Mouse (Mus musculus): ENCODE results near the gene Ptch2. TPM values are rescaled to one million over a fixed set of nuclear protein-coding genes. Genes with fewer than 3 reads are reported as not detected.
A peak's percentile ranks its signal among the peaks of the same experiment; 100 is the strongest.

The Ptch2 gene
- total and polyA plus RNA-seq, 3 experiments, result 0.38 TPM; not detected in 2

DNA sequence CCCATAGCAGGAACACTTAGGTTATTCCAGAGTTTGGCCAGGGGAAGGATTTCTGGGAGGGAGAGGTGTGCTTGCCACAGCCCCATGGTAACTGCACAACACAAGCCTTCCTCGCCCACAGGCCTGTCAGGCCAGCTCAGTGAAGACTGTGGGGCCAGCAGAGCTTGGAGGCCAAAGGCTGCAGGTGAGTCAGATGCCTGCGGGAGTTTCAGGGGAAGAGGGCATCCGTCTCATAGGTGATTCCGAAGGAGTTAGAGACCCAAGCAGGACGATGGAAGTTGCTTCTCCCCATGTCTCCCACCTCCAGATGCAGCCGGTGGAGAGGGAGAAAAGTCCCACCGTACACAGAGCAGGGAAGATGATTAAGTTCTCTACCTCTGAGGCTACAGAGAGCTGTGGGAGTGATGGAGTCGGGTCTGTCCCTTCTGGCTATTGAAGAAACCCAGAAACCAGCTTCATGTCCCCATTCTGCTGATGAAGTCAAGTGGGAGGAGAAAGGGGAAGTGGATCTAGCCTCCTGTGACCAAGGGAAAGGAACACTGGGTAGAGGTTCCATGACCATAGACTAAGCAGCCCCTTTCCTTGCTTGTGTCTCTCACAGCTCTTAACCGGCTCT, 30.9 kb downstream of the Ptch2 start, which contains the start of gene Tctex1d4:
TSS of gene Tctex1d4 (plus strand) at position 120 of the 616 bp plus-strand sequence.
- Histone ChIP-seq H3K4me1 (ENCODE audit: insufficient read depth, low read depth, low read length) (peaks cover 63% of the 10 kb centered on the region), H3K27me3 (ENCODE audit: insufficient read depth, low read length) (peaks cover under 1% of the 10 kb centered on the region; the same call in 1 of the 2 replicates), H3K36me3 (replicated peaks) (peaks cover 57% of the 10 kb centered on the region), H3K9me3 (replicated peaks) (no peaks in the 10 kb centered on the region), H3K4me3 (ENCODE audit: low read depth, low read length) (peak within 1 kb of the TSS; percentile 58; the same call in 1 of the 2 replicates)
- no peak for ATAC-seq (ENCODE audit: extremely low read depth, insufficient number of reproducible peaks, low FRiP score, poor library complexity, severe bottlenecking)
- peak; percentile 48 for DNase-seq (ENCODE audit: low spot score)
- no peak for TF ChIP-seq CTCF (IDR thresholded peaks at IDR 0.05; ENCODE audit: low read depth, low read length)

DNA sequence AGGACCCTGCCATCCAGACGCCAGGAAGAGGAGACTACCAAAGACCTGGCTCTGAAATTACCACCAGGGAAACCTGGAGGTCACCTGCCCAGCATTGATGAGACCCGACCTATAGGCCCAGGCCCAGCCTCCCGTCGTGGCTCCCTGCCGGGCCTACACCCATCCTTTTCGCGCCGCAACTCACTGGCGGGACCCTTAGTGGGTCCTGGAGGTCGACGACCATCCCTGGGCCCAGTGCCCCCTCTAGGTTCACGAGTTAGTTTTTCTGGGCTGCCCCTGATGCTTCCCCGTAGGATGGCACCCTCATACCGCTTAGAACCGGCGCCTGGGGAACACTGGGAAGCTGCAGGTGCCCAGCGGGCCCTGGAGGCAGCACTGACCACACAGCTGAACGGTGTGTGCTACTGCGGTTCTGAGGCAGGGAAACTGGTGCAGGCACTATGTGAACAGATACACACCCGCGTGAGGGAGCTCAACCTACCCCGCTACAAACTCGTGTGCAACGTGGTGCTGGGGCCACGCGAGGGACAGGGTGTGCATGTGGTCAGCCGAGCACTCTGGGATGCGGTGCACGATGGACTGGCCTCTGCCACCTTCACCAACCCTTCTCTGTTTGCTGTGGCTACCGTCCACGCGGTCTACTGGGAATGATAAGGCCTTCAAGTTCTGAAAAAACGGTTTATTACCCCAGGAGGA, 32.3 kb downstream of the Ptch2 start:
- no peaks in the 10 kb centered on the region for H3K9me3 ChIP-seq (replicated peaks)
- ATAC-seq (ENCODE audit: extremely low read depth, insufficient number of reproducible peaks, low FRiP score, poor library complexity, severe bottlenecking) (no peak), DNase-seq (ENCODE audit: low spot score) (no peak)
- peaks cover 7% of the 10 kb centered on the region; the same call in 1 of the 2 replicates for H3K27me3 ChIP-seq (ENCODE audit: insufficient read depth, low read length)
- no peak overlapping the region for H3K4me3 ChIP-seq (ENCODE audit: low read depth, low read length)
- H3K36me3 ChIP-seq (replicated peaks), result peaks cover 60% of the 10 kb centered on the region
- TF ChIP-seq GATA1 (IDR thresholded peaks at IDR 0.05; ENCODE audit: borderline replicate concordance, low read length) (no peak), CTCF (IDR thresholded peaks at IDR 0.05; ENCODE audit: low read depth, low read length) (no peak), POLR2AphosphoS5 (IDR thresholded peaks at IDR 0.05; ENCODE audit: insufficient replicate concordance, low read depth, low read length) (no peak), GATA2 (IDR thresholded peaks at IDR 0.05; ENCODE audit: borderline replicate concordance, low read depth, low read length) (no peak), TAL1 (conservative IDR thresholded peaks at IDR 0.05; ENCODE audit: low read depth, low read length) (no peak)
- peaks cover 75% of the 10 kb centered on the region for H3K4me1 ChIP-seq (ENCODE audit: insufficient read depth, low read depth, low read length)

DNA sequence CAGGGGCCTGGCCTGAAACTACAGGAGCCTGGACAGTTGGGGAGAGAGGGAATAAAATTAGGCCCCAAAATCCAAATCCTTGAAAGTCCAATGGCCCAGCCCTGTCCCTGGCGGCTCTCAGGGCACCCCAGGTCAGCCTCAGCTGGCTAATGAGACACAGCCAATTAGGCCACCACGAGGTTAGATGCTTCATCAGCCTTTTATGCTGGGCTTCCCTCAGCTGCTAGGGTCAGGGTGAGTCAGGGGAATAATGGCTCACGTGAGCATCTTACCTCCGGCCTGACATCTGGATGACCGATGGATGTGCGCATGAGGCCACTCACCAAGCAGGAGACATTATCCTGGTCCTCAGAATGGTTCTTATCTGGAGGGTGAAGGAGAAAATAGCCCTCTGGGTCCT, 34.9 kb downstream of the Ptch2 start:
- DNase-seq (ENCODE audit: low spot score) (no peak), ATAC-seq (ENCODE audit: extremely low read depth, insufficient number of reproducible peaks, low FRiP score, poor library complexity, severe bottlenecking) (no peak)
- Histone ChIP-seq H3K27me3 (ENCODE audit: insufficient read depth, low read length) (peaks cover 11% of the 10 kb centered on the region; the same call in 1 of the 2 replicates), H3K4me1 (ENCODE audit: insufficient read depth, low read depth, low read length) (peaks cover 71% of the 10 kb centered on the region), H3K9me3 (replicated peaks) (no peaks in the 10 kb centered on the region), H3K36me3 (replicated peaks) (peaks cover 60% of the 10 kb centered on the region), H3K4me3 (ENCODE audit: low read depth, low read length) (no peak overlapping the region)
- TF ChIP-seq TAL1 (conservative IDR thresholded peaks at IDR 0.05; ENCODE audit: low read depth, low read length), result no peak
- no peak for TF ChIP-seq GATA2 (IDR thresholded peaks at IDR 0.05; ENCODE audit: borderline replicate concordance, low read depth, low read length)
- TF ChIP-seq GATA1 (IDR thresholded peaks at IDR 0.05; ENCODE audit: borderline replicate concordance, low read length), result no peak
- TF ChIP-seq POLR2AphosphoS5 (IDR thresholded peaks at IDR 0.05; ENCODE audit: insufficient replicate concordance, low read depth, low read length), result no peak
- TF ChIP-seq CTCF (IDR thresholded peaks at IDR 0.05; ENCODE audit: low read depth, low read length), result no peak

DNA sequence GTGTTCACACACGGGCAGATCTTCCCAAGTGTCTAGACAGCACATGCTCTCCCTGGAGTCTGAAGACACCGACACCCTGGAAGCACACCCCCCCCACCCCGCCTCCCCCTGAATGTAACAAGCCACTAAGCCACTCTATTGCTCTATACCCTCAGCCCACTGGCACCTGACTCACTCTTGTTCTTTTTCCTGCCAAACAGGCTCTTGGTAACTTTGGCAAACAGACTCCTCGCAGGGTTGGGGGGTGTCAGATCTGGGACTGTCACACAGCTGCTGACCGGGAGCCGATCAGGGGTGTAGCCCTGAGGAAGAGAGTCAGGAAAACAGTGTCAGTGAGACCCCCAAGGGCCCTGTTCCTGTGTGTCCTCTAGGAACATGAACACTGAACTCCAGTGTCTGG, 35.3 kb downstream of the Ptch2 start:
- Histone ChIP-seq H3K9me3 (replicated peaks) (no peaks in the 10 kb centered on the region), H3K27me3 (ENCODE audit: insufficient read depth, low read length) (peaks cover 11% of the 10 kb centered on the region; the same call in 1 of the 2 replicates), H3K4me3 (ENCODE audit: low read depth, low read length) (no peak overlapping the region), H3K4me1 (ENCODE audit: insufficient read depth, low read depth, low read length) (peaks cover 71% of the 10 kb centered on the region), H3K36me3 (replicated peaks) (peaks cover 60% of the 10 kb centered on the region)
- DNase-seq (ENCODE audit: low spot score) (no peak), ATAC-seq (ENCODE audit: extremely low read depth, insufficient number of reproducible peaks, low FRiP score, poor library complexity, severe bottlenecking) (no peak)
- TF ChIP-seq CTCF (IDR thresholded peaks at IDR 0.05; ENCODE audit: low read depth, low read length), result no peak

DNA sequence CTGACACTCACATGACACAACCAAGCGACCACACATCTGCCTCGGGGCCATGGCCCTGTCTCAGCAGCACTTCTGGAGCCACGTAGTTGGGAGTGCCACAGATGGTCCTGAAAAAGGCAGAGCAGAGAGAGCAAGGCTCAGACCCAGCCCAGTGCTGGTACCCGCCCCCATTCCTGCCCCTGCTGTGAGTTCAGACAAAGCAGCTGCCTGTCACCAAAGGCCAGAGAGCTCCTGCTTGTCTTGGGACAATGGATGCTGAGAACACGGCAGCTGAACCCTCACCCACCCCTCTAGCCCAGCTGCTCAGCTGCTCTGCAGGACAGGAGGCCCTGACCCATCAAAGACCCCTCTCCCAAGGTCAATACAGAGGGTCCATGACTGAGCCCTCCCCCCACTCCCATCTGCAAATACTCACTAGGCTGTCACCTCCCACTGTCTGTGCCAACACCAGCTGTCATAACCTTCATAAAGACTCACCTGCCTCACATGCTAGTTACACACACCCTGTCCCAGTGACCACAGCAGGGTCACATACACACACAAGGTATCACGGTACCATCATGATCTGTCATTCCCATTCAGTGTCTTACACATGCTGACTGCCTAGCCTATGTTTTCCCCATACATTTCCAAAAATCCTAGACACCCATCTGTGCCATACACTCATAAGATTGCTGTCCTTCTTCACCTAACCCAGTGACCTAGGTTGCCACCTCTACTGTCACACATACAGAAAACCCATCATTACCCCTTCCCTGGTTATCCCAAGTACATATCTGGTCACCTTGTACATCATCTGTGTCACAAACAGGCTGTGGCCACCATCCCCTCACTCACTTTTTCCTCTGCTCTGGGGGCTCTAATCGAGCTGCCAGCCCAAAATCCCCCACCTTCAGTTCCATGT, 36.3 kb downstream of the Ptch2 start:
- no peak for ATAC-seq (ENCODE audit: extremely low read depth, insufficient number of reproducible peaks, low FRiP score, poor library complexity, severe bottlenecking)
- peaks cover 52% of the 10 kb centered on the region for H3K36me3 ChIP-seq (replicated peaks)
- H3K4me3 ChIP-seq (ENCODE audit: low read depth, low read length), result no peak overlapping the region
- no peaks in the 10 kb centered on the region for H3K9me3 ChIP-seq (replicated peaks)
- peaks cover 11% of the 10 kb centered on the region; the same call in 1 of the 2 replicates for H3K27me3 ChIP-seq (ENCODE audit: insufficient read depth, low read length)
- no peak for DNase-seq (ENCODE audit: low spot score)
- H3K4me1 ChIP-seq (ENCODE audit: insufficient read depth, low read depth, low read length), result peaks cover 68% of the 10 kb centered on the region
- TF ChIP-seq TAL1 (conservative IDR thresholded peaks at IDR 0.05; ENCODE audit: low read depth, low read length) (no peak), POLR2AphosphoS5 (IDR thresholded peaks at IDR 0.05; ENCODE audit: insufficient replicate concordance, low read depth, low read length) (no peak), CTCF (IDR thresholded peaks at IDR 0.05; ENCODE audit: low read depth, low read length) (no peak), GATA1 (IDR thresholded peaks at IDR 0.05; ENCODE audit: borderline replicate concordance, low read length) (no peak), GATA2 (IDR thresholded peaks at IDR 0.05; ENCODE audit: borderline replicate concordance, low read depth, low read length) (no peak)

DNA sequence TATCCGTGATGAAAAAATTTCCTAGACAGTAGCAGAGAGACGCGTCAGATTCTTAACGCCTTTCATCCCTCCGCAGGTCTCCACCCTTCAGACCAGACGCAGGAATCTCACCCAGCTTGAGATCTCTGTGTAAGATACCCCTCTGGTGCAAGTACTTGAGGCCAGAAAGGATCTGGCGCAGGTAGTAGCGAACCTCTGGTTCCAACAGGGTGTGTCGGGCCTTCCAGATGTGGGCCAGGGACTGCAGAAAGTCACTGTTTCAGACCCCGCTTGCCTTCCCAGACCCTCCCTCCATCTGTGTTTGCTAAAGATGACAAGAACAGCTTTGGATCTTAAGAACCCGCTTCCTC, 36.9 kb downstream of the Ptch2 start:
- Histone ChIP-seq H3K4me1 (ENCODE audit: insufficient read depth, low read depth, low read length) (peaks cover 65% of the 10 kb centered on the region), H3K9me3 (replicated peaks) (no peaks in the 10 kb centered on the region), H3K4me3 (ENCODE audit: low read depth, low read length) (peak overlapping the region; percentile 83; the same call in 1 of the 2 replicates), H3K27me3 (ENCODE audit: insufficient read depth, low read length) (peaks cover 11% of the 10 kb centered on the region; the same call in 1 of the 2 replicates), H3K36me3 (replicated peaks) (peaks cover 47% of the 10 kb centered on the region)
- DNase-seq (ENCODE audit: low spot score) (no peak), ATAC-seq (ENCODE audit: extremely low read depth, insufficient number of reproducible peaks, low FRiP score, poor library complexity, severe bottlenecking) (no peak)
- TF ChIP-seq GATA2 (IDR thresholded peaks at IDR 0.05; ENCODE audit: borderline replicate concordance, low read depth, low read length) (no peak), TAL1 (conservative IDR thresholded peaks at IDR 0.05; ENCODE audit: low read depth, low read length) (no peak), CTCF (IDR thresholded peaks at IDR 0.05; ENCODE audit: low read depth, low read length) (no peak), GATA1 (IDR thresholded peaks at IDR 0.05; ENCODE audit: borderline replicate concordance, low read length) (no peak), POLR2AphosphoS5 (IDR thresholded peaks at IDR 0.05; ENCODE audit: insufficient replicate concordance, low read depth, low read length) (no peak)

All from G1E (cell line).